Mouse (Mus musculus): ENCODE results near the gene Hnrnph1. TPM values are rescaled to one million over a fixed set of nuclear protein-coding genes. Genes with fewer than 3 reads are reported as not detected.

Hnrnph1 gene
- polyA plus RNA-seq (2015; fragmentation: Nextera tagmentation; extraction: Ambion mirVana), result 572 and 577 TPM in 2 replicates

GRCm38 (mm10) chr11:50376911-50377891 is at the start of gene Hnrnph1:
Gene Hnrnph1, plus strand, starts transcription at chr11:50376990.
- Histone ChIP-seq H3K9ac (peak within 1 kb of the TSS; percentile 99), H3K4me1 (peaks cover 20% of the 10 kb centered on the region), H3K27ac (peak within 1 kb of the TSS; percentile 100), H3K36me3 (peaks cover 20% of the 10 kb centered on the region), H3K4me3 (peak within 1 kb of the TSS; percentile 96), H3K9me3 (no peaks in the 10 kb centered on the region), H3K27me3 (no peaks in the 10 kb centered on the region), H3K4me2 (replicated peaks) (peak within 1 kb of the TSS; percentile 88)
- under 1% methylated on average over 76 of the region's 76 CpGs for WGBS
- peak; percentile 94 for ATAC-seq (ENCODE audit: low FRiP score, low read depth)

- no peaks in the 10 kb centered on the region for H3K27me3 ChIP-seq
- H3K4me3 ChIP-seq, result no peak overlapping the region
- no peak overlapping the region for H3K4me2 ChIP-seq (replicated peaks)
- ATAC-seq (ENCODE audit: low FRiP score, low read depth), result no peak
- H3K27ac ChIP-seq, result no peak overlapping the region
- 91% methylated on average over 3 of the region's 3 CpGs for WGBS
- H3K9ac ChIP-seq, result no peak overlapping the region
- H3K9me3 ChIP-seq, result no peaks in the 10 kb centered on the region
- peaks cover 5% of the 10 kb centered on the region; the same call in 1 of the 2 replicates for H3K36me3 ChIP-seq
- peaks cover 20% of the 10 kb centered on the region for H3K4me1 ChIP-seq
Measured at GRCm38 (mm10) chr11:50328075-50328625, 48.6 kb upstream of the Hnrnph1 start.

- ATAC-seq (ENCODE audit: low FRiP score, low read depth), result no peak
- no peaks in the 10 kb centered on the region for H3K9me3 ChIP-seq
- H3K4me2 ChIP-seq (replicated peaks), result no peak overlapping the region
- no peak overlapping the region for H3K9ac ChIP-seq
- H3K36me3 ChIP-seq, result peaks cover 5% of the 10 kb centered on the region; the same call in 1 of the 2 replicates
- WGBS, result 93% methylated on average over 1 of the region's 1 CpGs
- H3K27ac ChIP-seq, result no peak overlapping the region
- H3K4me1 ChIP-seq, result peaks cover 8% of the 10 kb centered on the region
- no peaks in the 10 kb centered on the region for H3K27me3 ChIP-seq
- H3K4me3 ChIP-seq, result no peak overlapping the region
Measured at GRCm38 (mm10) chr11:50329378-50329777, 47.4 kb upstream of the Hnrnph1 start.

DNA sequence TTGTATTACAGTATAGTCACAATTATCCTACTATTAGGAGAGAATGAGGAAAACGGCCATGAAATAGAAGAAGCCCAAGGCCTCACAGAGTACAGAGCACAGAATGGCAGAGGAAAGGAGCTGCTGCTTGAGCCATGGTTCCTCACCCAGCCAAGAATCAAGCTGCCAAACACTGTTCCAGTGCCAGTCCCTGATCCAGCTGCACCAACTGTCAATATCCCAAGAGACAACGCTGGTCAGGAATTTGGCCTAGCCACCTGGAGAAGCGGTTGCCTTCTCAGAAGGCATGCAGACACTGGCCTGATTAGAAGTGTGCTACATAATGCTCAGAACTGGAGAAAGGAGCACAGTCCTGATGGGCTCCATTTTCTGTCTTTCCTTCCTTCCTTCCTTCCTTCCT is 43.6 kb upstream of the Hnrnph1 start:
- peaks cover 4% of the 10 kb centered on the region; the same call in 1 of the 2 replicates for H3K36me3 ChIP-seq
- H3K4me1 ChIP-seq, result no peaks in the 10 kb centered on the region
- no peak overlapping the region for H3K4me2 ChIP-seq (replicated peaks)
- no peaks in the 10 kb centered on the region for H3K27me3 ChIP-seq
- 86% methylated on average over 3 of the region's 3 CpGs for WGBS
- H3K9me3 ChIP-seq, result no peaks in the 10 kb centered on the region
- no peak overlapping the region for H3K27ac ChIP-seq
- ATAC-seq (ENCODE audit: low FRiP score, low read depth), result no peak
- H3K9ac ChIP-seq, result no peak overlapping the region
- H3K4me3 ChIP-seq, result no peak overlapping the region

DNA sequence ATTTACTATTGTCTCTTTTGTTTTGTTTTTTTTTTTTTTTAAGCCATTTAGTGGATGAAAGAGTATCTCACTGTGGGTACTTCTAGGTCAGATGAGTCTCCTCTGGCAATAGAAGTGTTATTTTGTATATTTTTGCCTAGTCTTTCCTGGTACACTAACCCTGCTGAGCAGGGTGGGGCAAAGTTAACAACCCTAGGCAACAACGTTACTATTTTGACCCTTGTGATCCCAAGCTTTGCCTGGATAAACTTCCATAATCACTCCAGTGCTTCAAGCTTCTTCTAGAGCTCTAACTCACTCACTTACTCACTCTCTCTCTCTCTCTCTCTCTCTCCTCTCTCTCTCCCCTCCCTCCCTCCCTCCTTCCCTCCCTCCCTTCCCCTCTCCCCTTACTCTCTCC is 40.7 kb upstream of the Hnrnph1 start:
- H3K27me3 ChIP-seq, result no peaks in the 10 kb centered on the region
- H3K27ac ChIP-seq, result no peak overlapping the region
- no peaks in the 10 kb centered on the region for H3K4me1 ChIP-seq
- 23% methylated on average over 1 of the region's 1 CpGs for WGBS
- no peak overlapping the region for H3K4me2 ChIP-seq (replicated peaks)
- no peak for ATAC-seq (ENCODE audit: low FRiP score, low read depth)
- H3K9ac ChIP-seq, result no peak overlapping the region
- H3K36me3 ChIP-seq, result no peaks in the 10 kb centered on the region
- no peak overlapping the region for H3K4me3 ChIP-seq
- H3K9me3 ChIP-seq, result no peaks in the 10 kb centered on the region

- no peak overlapping the region for H3K4me3 ChIP-seq
- WGBS, result 75% methylated on average over 4 of the region's 4 CpGs
- no peaks in the 10 kb centered on the region for H3K9me3 ChIP-seq
- H3K4me2 ChIP-seq (replicated peaks), result no peak overlapping the region
- no peak overlapping the region for H3K9ac ChIP-seq
- H3K4me1 ChIP-seq, result no peaks in the 10 kb centered on the region
- H3K36me3 ChIP-seq, result no peaks in the 10 kb centered on the region
- ATAC-seq (ENCODE audit: low FRiP score, low read depth), result no peak
- H3K27me3 ChIP-seq, result no peaks in the 10 kb centered on the region
- no peak overlapping the region for H3K27ac ChIP-seq
Measured at GRCm38 (mm10) chr11:50336891-50337290, 39.9 kb upstream of the Hnrnph1 start.

DNA sequence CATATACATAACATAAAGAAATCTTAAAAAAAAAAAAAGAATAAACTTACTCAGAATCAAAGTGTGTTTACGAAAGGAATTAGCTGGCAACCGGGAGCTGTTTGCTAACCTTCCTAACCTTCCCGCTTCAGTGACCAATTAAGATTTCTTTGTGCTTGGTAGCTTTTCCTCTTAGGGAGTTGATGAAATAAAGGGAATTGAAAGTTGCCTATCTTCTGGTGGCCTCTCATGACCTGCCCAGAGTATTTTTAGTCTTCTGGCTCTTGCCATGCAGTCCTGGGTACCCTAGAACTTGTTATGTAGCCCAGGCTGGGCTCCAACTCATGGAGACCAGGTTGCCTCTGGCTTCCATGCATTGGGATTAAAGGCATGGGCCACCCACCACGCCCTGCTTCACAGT is 31.3 kb upstream of the Hnrnph1 start:
- Histone ChIP-seq H3K27me3 (no peaks in the 10 kb centered on the region), H3K9me3 (no peaks in the 10 kb centered on the region), H3K36me3 (no peaks in the 10 kb centered on the region), H3K4me3 (no peak overlapping the region), H3K4me2 (replicated peaks) (no peak overlapping the region), H3K27ac (no peak overlapping the region), H3K9ac (no peak overlapping the region), H3K4me1 (no peaks in the 10 kb centered on the region)
- ATAC-seq (ENCODE audit: low FRiP score, low read depth), result no peak
- 82% methylated on average over 4 of the region's 4 CpGs for WGBS

DNA sequence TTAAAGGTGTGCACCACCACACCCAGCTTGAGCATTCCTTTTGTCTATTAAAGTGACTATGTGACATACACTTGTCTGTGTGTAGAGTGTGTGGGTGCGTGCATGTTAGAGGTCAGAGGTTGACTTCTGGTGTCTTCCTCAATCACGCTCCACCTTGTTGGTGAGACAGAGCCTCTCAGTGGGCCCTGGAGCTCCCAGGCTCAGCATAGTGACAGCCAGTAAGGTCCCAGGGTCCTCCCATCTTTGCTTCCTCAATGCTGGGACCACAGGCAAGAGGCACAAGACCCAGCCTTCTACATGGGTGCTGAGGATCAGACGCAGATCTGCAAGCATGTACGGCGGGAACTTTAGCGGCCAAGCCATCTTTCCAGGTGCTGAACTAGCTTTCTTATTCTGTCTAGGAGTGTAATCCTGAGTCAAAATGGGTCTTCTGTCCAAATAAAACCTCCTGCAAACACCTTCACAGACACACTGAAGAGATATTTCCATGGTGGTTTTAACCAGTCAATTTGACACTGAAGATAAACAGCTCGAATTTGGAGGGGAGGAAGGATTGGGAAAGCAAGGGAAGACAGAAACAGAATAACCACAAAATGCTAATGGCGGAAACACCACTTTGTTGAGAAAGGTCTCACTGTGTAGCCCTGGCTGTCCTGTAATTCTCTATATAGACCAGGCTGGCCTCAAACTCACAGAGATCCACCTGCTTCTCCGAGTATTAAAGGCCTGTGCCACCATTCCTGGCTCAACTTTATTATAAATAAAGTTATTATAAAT is 30.3 kb upstream of the Hnrnph1 start:
- Histone ChIP-seq H3K9me3 (no peaks in the 10 kb centered on the region), H3K36me3 (no peaks in the 10 kb centered on the region), H3K9ac (no peak overlapping the region), H3K27me3 (no peaks in the 10 kb centered on the region), H3K4me2 (replicated peaks) (no peak overlapping the region), H3K4me3 (no peak overlapping the region), H3K27ac (no peak overlapping the region), H3K4me1 (no peaks in the 10 kb centered on the region)
- 86% methylated on average over 9 of the region's 9 CpGs for WGBS
- ATAC-seq (ENCODE audit: low FRiP score, low read depth), result no peak

DNA sequence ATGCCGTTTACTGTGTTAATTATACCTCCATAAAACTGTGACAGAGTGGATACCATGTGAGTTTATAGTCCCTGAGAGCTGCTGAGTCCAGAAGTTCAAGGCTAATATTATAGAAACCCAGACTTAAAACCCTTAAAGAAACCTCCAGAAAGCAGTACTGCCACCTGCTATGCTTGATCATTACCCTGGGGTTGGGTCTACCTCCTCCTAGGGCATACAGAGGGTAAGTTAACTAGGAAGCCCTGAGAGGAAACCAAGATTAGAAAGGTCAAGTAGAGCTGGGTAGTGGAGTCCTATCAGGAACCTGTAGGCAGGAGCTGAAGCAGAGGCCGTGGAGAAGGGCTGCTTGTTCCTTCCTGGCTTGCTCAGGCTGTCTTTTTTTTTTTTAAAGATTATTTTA is 24.6 kb upstream of the Hnrnph1 start:
- Histone ChIP-seq H3K4me1 (no peaks in the 10 kb centered on the region), H3K36me3 (no peaks in the 10 kb centered on the region), H3K27me3 (no peaks in the 10 kb centered on the region), H3K27ac (no peak overlapping the region), H3K9me3 (no peaks in the 10 kb centered on the region), H3K4me2 (replicated peaks) (no peak overlapping the region), H3K4me3 (no peak overlapping the region), H3K9ac (no peak overlapping the region)
- 65% methylated on average over 2 of the region's 2 CpGs for WGBS
- ATAC-seq (ENCODE audit: low FRiP score, low read depth), result no peak

DNA sequence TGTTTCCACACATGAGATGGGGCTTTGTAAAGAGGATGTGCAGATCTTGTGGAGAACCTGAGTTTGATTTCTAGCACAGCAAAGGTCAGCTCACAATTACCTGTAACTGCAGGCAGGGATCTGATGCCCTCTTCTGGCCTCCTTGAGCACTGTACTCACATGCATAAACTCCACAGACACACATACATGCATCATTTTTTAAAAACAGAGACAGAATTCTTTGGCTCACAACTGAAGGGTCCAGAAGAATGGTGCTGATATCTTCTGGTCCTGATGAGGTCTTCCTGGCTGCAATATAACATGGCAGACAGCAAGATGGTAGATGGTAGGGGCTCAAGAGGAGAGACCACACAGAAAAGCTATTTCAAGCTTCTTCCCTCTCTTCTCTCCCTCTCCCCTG is 22.6 kb upstream of the Hnrnph1 start, which contains the start of gene Cby3:
TSS of gene Cby3 (plus strand) at position 301 of the 400 bp plus-strand sequence.
- H3K27me3 ChIP-seq, result no peaks in the 10 kb centered on the region; the same call in 1 of the 2 replicates
- no peaks in the 10 kb centered on the region for H3K9me3 ChIP-seq
- H3K36me3 ChIP-seq, result no peaks in the 10 kb centered on the region
- H3K9ac ChIP-seq, result no peak within 1 kb of the TSS
- no peak within 1 kb of the TSS for H3K4me3 ChIP-seq
- no peak within 1 kb of the TSS for H3K27ac ChIP-seq
- no peaks in the 10 kb centered on the region for H3K4me1 ChIP-seq
- no peak for ATAC-seq (ENCODE audit: low FRiP score, low read depth)
- no peak within 1 kb of the TSS for H3K4me2 ChIP-seq (replicated peaks)

DNA sequence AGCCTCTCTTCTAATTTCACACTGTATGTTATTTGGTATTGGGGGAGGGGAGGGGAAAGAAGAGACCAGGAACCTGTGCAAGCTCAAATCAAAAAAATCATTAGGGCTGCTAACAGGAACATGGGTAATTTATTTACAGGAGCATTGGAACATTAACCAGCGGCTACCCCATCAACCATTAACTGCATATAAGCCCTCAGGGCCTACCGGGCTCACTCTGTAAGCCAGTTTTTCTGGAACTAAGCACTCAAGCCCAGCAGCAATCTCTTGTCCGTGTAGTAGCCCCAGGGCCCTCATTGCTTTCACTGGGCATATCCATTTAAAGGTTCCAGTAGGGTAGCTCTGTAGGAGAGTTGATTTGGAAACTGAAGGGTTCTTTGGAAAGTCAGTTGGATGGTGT is 21.9 kb upstream of the Hnrnph1 start:
- ATAC-seq (ENCODE audit: low FRiP score, low read depth), result no peak
- no peaks in the 10 kb centered on the region for H3K4me1 ChIP-seq
- H3K4me3 ChIP-seq, result no peak overlapping the region
- H3K9me3 ChIP-seq, result no peaks in the 10 kb centered on the region
- H3K4me2 ChIP-seq (replicated peaks), result no peak overlapping the region
- H3K27me3 ChIP-seq, result no peaks in the 10 kb centered on the region; the same call in 1 of the 2 replicates
- WGBS, result 60% methylated on average over 3 of the region's 3 CpGs
- no peak overlapping the region for H3K9ac ChIP-seq
- H3K27ac ChIP-seq, result no peak overlapping the region
- no peaks in the 10 kb centered on the region for H3K36me3 ChIP-seq

GRCm38 (mm10) chr11:50355395-50355794 is 21.4 kb upstream of the Hnrnph1 start:
- 75% methylated on average over 1 of the region's 1 CpGs for WGBS
- H3K4me3 ChIP-seq, result no peak overlapping the region
- H3K4me1 ChIP-seq, result no peaks in the 10 kb centered on the region
- H3K27me3 ChIP-seq, result no peaks in the 10 kb centered on the region; the same call in 1 of the 2 replicates
- no peaks in the 10 kb centered on the region for H3K36me3 ChIP-seq
- ATAC-seq (ENCODE audit: low FRiP score, low read depth), result no peak
- no peaks in the 10 kb centered on the region for H3K9me3 ChIP-seq
- no peak overlapping the region for H3K4me2 ChIP-seq (replicated peaks)
- H3K9ac ChIP-seq, result no peak overlapping the region
- no peak overlapping the region for H3K27ac ChIP-seq

Data from limb, embryonic 13.5 days (tissue).